Mouse (Mus musculus) stomach, embryonic 15.5 days (tissue): ENCODE results near the gene Clec3a. TPM values are rescaled to one million over a fixed set of nuclear protein-coding genes. Genes with fewer than 3 reads are reported as not detected.

ENCODE experiments used
- ATAC-seq: fragments of 200-750 bp; cut with Nextera tagmentation; 2 replicates; pipeline ENCODE4 v1.8.0; 2017; ENCODE audit warnings: low read depth, moderate number of reproducible peaks, moderate TSS enrichment; ENCODE audit not compliant: insufficient read depth, low FRiP score
- H3K27ac ChIP-seq: fragments of 300-500 bp; sonication (generic); 2 replicates; pipeline ENCODE4 v1.5.1; 2015; ENCODE audit warnings: mild to moderate bottlenecking, inconsistent platforms
- H3K27me3 ChIP-seq: fragments of 300-500 bp; sonication (generic); replicated peaks from 2 replicates; pipeline ENCODE4 v1.6.1; 2015; ENCODE audit warnings: inconsistent platforms
- H3K36me3 ChIP-seq: fragments of 300-500 bp; sonication (generic); 2 replicates; pipeline ENCODE4 v1.6.1; 2015; ENCODE audit warnings: inconsistent platforms
- H3K4me1 ChIP-seq: fragments of 300-500 bp; sonication (generic); 2 replicates; pipeline ENCODE4 v1.6.1; 2015; ENCODE audit warnings: inconsistent platforms
- H3K4me2 ChIP-seq: fragments of 300-500 bp; sonication (generic); 2 replicates; pipeline ENCODE4 v1.6.1; 2015; ENCODE audit warnings: mild to moderate bottlenecking, inconsistent platforms
- H3K4me3 ChIP-seq: fragments of 300-500 bp; sonication (generic); replicated peaks from 2 replicates; pipeline ENCODE4 v1.5.1; 2015; ENCODE audit warnings: inconsistent platforms
- H3K9ac ChIP-seq: fragments of 300-500 bp; sonication (generic); 2 replicates; pipeline ENCODE4 v1.6.1; 2015; ENCODE audit warnings: inconsistent platforms
- H3K9me3 ChIP-seq: fragments of 300-500 bp; sonication (generic); 2 replicates; pipeline ENCODE4 v1.6.1; 2016; ENCODE audit warnings: inconsistent platforms
- WGBS: fragments of 180-500 bp; shearing (Covaris S2); methylation state at CpG from one replicate; pipeline ENCODE4 v1.1.7; 2015; 5-methylcytosine and 5-hydroxymethylcytosine counted together
- polyA plus RNA-seq: library from polyadenylated mRNA; unstranded; fragments of >200 nt; fragmentation: Nextera tagmentation; extraction: Ambion mirVana; gene quantifications from 2 replicates; pipeline ENCODE4 v1.2.1, GENCODE M21; 2015

The Clec3a gene
- polyA plus RNA-seq, 1 experiment from 2014 or later: 0.32 TPM

DNA sequence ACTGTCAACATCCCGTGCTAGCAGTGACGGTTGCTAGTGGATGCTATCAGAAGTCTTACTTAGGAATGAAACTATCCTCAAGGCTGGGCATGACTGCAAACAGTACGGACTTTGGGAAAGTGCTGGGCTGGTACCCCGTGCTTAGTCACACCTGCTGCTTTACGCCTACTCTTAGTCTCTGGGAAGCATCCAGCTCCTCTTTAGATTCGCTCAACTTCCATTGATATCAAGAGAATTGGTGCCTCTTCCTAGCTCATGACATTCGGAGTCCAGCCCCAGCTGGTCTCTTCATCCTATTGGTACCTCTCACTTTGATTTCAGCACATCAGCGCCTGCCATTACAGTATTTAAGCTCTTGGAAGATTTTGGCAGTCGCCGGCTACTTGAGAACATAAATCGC is 44.7 kb downstream of the Clec3a start:
- no peaks in the 10 kb centered on the region for H3K27me3 ChIP-seq
- no peak overlapping the region for H3K9ac ChIP-seq
- H3K4me1 ChIP-seq: 0 out of 2 replicates have a peak, but pooled peaks cover 4% of the 10 kb centered on the region
- H3K27ac ChIP-seq: no peak overlapping the region
- H3K9me3 ChIP-seq: no peaks in the 10 kb centered on the region
- no peak for ATAC-seq
- no peak overlapping the region for H3K4me2 ChIP-seq
- WGBS: 82% methylated on average over 11 of the region's 11 CpGs
- H3K36me3 ChIP-seq: no peaks in the 10 kb centered on the region
- no peak overlapping the region for H3K4me3 ChIP-seq

GRCm38 (mm10) chr8:114463305-114463704 is 45.4 kb downstream of the Clec3a start:
- 0 out of 2 replicates have a peak, but pooled peaks cover 4% of the 10 kb centered on the region for H3K4me1 ChIP-seq
- no peaks in the 10 kb centered on the region for H3K27me3 ChIP-seq
- no peaks in the 10 kb centered on the region for H3K36me3 ChIP-seq
- H3K4me3 ChIP-seq: no peak overlapping the region
- H3K4me2 ChIP-seq: no peak overlapping the region
- no peaks in the 10 kb centered on the region for H3K9me3 ChIP-seq
- no peak overlapping the region for H3K27ac ChIP-seq
- ATAC-seq: no peak
- H3K9ac ChIP-seq: no peak overlapping the region
- WGBS: 65% methylated on average over 10 of the region's 10 CpGs

- H3K36me3 ChIP-seq: no peaks in the 10 kb centered on the region
- no peak overlapping the region for H3K27ac ChIP-seq
- no peaks in the 10 kb centered on the region for H3K9me3 ChIP-seq
- no peaks in the 10 kb centered on the region for H3K27me3 ChIP-seq
- WGBS: 72% methylated on average over 21 of the region's 21 CpGs
- no peak overlapping the region for H3K4me3 ChIP-seq
- no peak overlapping the region for H3K4me2 ChIP-seq
- no peaks in the 10 kb centered on the region for H3K4me1 ChIP-seq
- H3K9ac ChIP-seq: no peak overlapping the region
- ATAC-seq: no peak
These were observed 50.8 kb downstream of the Clec3a start for GRCm38 (mm10) chr8:114468526-114469207.

DNA sequence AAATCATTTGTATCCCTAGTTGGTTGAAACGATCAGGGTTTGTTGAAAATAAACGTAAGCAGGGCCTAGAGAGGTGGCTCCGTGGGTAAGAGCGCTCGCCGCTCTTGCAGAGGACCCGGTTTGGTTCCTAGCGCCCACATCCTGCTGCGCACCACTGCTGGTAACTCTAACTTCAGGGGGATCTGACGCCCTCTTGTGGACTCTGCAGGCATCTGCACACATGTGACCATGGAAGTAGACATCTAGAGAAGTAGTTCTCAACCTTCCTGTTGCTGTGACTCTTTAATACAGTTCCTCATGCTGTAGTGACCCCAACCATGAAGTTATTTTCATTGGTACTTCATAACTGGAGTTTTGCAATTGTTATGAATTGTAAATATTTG is 51.3 kb downstream of the Clec3a start:
- Histone ChIP-seq H3K4me3 (no peak overlapping the region), H3K27ac (no peak overlapping the region), H3K4me1 (no peaks in the 10 kb centered on the region), H3K4me2 (no peak overlapping the region), H3K27me3 (no peaks in the 10 kb centered on the region), H3K36me3 (no peaks in the 10 kb centered on the region), H3K9ac (no peak overlapping the region), H3K9me3 (no peaks in the 10 kb centered on the region)
- 87% methylated on average over 10 of the region's 10 CpGs for WGBS
- no peak for ATAC-seq

GRCm38 (mm10) chr8:114473546-114473945 is 55.7 kb downstream of the Clec3a start:
- no peaks in the 10 kb centered on the region for H3K9me3 ChIP-seq
- H3K4me3 ChIP-seq: no peak overlapping the region
- H3K4me1 ChIP-seq: 0 out of 2 replicates have a peak, but pooled peaks cover 7% of the 10 kb centered on the region
- WGBS: 82% methylated on average over 11 of the region's 11 CpGs
- no peak overlapping the region for H3K4me2 ChIP-seq
- H3K9ac ChIP-seq: no peak overlapping the region
- no peak for ATAC-seq
- no peaks in the 10 kb centered on the region for H3K27me3 ChIP-seq
- H3K36me3 ChIP-seq: no peaks in the 10 kb centered on the region
- H3K27ac ChIP-seq: no peak overlapping the region

Other genes with a start within 250 kb of the Clec3a start
- gene Vat1l, start 212.5 kb upstream of the Clec3a start, polyA plus RNA-seq: 3.2 and 3.5 TPM in 2 replicates
- 12.2 and 14.2 TPM in 2 replicates for gene Wwox, start 21.6 kb downstream of the Clec3a start, polyA plus RNA-seq